Mouse (Mus musculus) intestine, embryonic 14.5 days (tissue): ENCODE measurements around the gene Rassf1. TPM values are rescaled to one million over a fixed set of nuclear protein-coding genes. Genes with fewer than 3 reads are reported as not detected.
"Not testable (repeated sequence)": the region's sequence is repeated elsewhere in the genome, so short reads cannot be mapped to it uniquely, and the experiment has no call there.

Experiments
- ATAC-seq: fragments of 200-750 bp; cut with Nextera tagmentation; replicated peaks from 2 replicates; pipeline ENCODE4 v1.8.0; 2017; ENCODE audit warnings: low read depth, moderate number of reproducible peaks, moderate TSS enrichment, moderate library complexity; ENCODE audit not compliant: low FRiP score, low TSS enrichment
- DNase-seq: peaks from one replicate; pipeline ENCODE4 v3.0.0-alpha.2; 2018; ENCODE audit warnings: low spot score
- H3K27ac ChIP-seq: fragments of 300-500 bp; sonication (generic); 2 replicates; pipeline ENCODE4 v1.5.1; 2014; ENCODE audit warnings: low read depth, mild to moderate bottlenecking, control low read depth
- H3K27me3 ChIP-seq: fragments of 300-500 bp; sonication (generic); replicated peaks from 2 replicates; pipeline ENCODE4 v1.6.1; 2014; ENCODE audit warnings: low read length, control low read depth; ENCODE audit not compliant: control insufficient read depth, insufficient read depth
- H3K36me3 ChIP-seq: fragments of 300-500 bp; sonication (generic); 2 replicates; pipeline ENCODE4 v1.6.1; 2014; ENCODE audit warnings: low read length, control low read depth; ENCODE audit not compliant: control insufficient read depth, insufficient read depth
- H3K4me1 ChIP-seq: fragments of 300-500 bp; sonication (generic); replicated peaks from 2 replicates; pipeline ENCODE4 v1.6.1; 2014; ENCODE audit warnings: low read length, control low read depth, mixed read lengths; ENCODE audit not compliant: control insufficient read depth, insufficient read depth
- H3K4me2 ChIP-seq: fragments of 300-500 bp; sonication (generic); 2 replicates; pipeline ENCODE4 v1.6.1; 2014; ENCODE audit warnings: low read length
- H3K4me3 ChIP-seq: fragments of 300-500 bp; sonication (generic); 2 replicates; pipeline ENCODE4 v1.5.1; 2014; ENCODE audit warnings: low read depth, low read length, control low read depth, mixed read lengths
- H3K9ac ChIP-seq: fragments of 300-500 bp; sonication (generic); 2 replicates; pipeline ENCODE4 v1.6.1; 2014; ENCODE audit warnings: mild to moderate bottlenecking, low read length
- H3K9me3 ChIP-seq: fragments of 300-500 bp; sonication (generic); 2 replicates; pipeline ENCODE4 v1.6.1; 2016; ENCODE audit warnings: low read length, control low read depth; ENCODE audit not compliant: control insufficient read depth
- WGBS: fragments of 180-500 bp; shearing (Covaris S2); extraction: QIAGEN DNeasy Blood & Tissue Kit; methylation state at CpG from one replicate; pipeline ENCODE4 v1.1.7; 2014; 5-methylcytosine and 5-hydroxymethylcytosine counted together
- polyA plus RNA-seq: library from polyadenylated mRNA; unstranded; fragments of >200 nt; fragmentation: Nextera tagmentation; extraction: Ambion mirVana; gene quantifications from 2 replicates; pipeline ENCODE4 v1.2.1, GENCODE M21; 2014

The Rassf1 gene
- polyA plus RNA-seq, 1 experiment from 2014 or later, result 54.4 TPM

GRCm38 (mm10) chr9:107569270-107569669 is 17.9 kb downstream of the Rassf1 start:
- Histone ChIP-seq H3K36me3 (peaks cover 42% of the 10 kb centered on the region), H3K9ac (peak overlapping the region; percentile 71), H3K4me1 (peaks cover 29% of the 10 kb centered on the region), H3K4me2 (peak overlapping the region; percentile 95), H3K4me3 (peak overlapping the region; percentile 70), H3K9me3 (no peaks in the 10 kb centered on the region), H3K27ac (peak overlapping the region; percentile 80), H3K27me3 (no peaks in the 10 kb centered on the region)
- 0% methylated on average over 23 of the region's 23 CpGs for WGBS
- DNase-seq (no peak), ATAC-seq (peak; percentile 29)

GRCm38 (mm10) chr9:107570016-107570415 is 18.7 kb downstream of the Rassf1 start:
- H3K36me3 ChIP-seq, result peaks cover 39% of the 10 kb centered on the region
- 42% methylated on average over 13 of the region's 13 CpGs for WGBS
- peak overlapping the region; percentile 95 for H3K4me2 ChIP-seq
- H3K4me3 ChIP-seq, result peak overlapping the region; percentile 70
- ATAC-seq (no peak), DNase-seq (no peak)
- H3K9ac ChIP-seq, result peak overlapping the region; percentile 71
- peaks cover 29% of the 10 kb centered on the region for H3K4me1 ChIP-seq
- no peaks in the 10 kb centered on the region for H3K27me3 ChIP-seq
- H3K9me3 ChIP-seq, result no peaks in the 10 kb centered on the region
- peak overlapping the region; percentile 80; the same call in 1 of the 2 replicates for H3K27ac ChIP-seq

GRCm38 (mm10) chr9:107570845-107571244 is 19.5 kb downstream of the Rassf1 start:
- no peak overlapping the region for H3K27ac ChIP-seq

GRCm38 (mm10) chr9:107571534-107572326 is 20.4 kb downstream of the Rassf1 start:
- ATAC-seq (no peak), DNase-seq (no peak)
- H3K4me1 ChIP-seq, result peaks cover 29% of the 10 kb centered on the region
- peaks cover 39% of the 10 kb centered on the region for H3K36me3 ChIP-seq
- no peaks in the 10 kb centered on the region for H3K9me3 ChIP-seq
- H3K9ac ChIP-seq, result no peak overlapping the region
- H3K4me3 ChIP-seq, result no peak overlapping the region
- no peak overlapping the region for H3K27ac ChIP-seq
- H3K4me2 ChIP-seq, result no peak overlapping the region
- WGBS, result 90% methylated on average over 22 of the region's 22 CpGs
- H3K27me3 ChIP-seq, result no peaks in the 10 kb centered on the region

More at GRCm38 (mm10) chr9:107570845-107571244, 19.5 kb downstream of the Rassf1 start:
- Histone ChIP-seq H3K9me3 (no peaks in the 10 kb centered on the region), H3K4me2 (peak overlapping the region; percentile 95), H3K36me3 (peaks cover 39% of the 10 kb centered on the region), H3K4me1 (peaks cover 29% of the 10 kb centered on the region), H3K9ac (no peak overlapping the region; the same call in 1 of the 2 replicates), H3K4me3 (peak overlapping the region; percentile 70; the same call in 1 of the 2 replicates), H3K27me3 (no peaks in the 10 kb centered on the region)
- no peak for ATAC-seq
- 84% methylated on average over 21 of the region's 21 CpGs for whole genome bisulfite sequencing
- DNase-seq, result no peak

GRCm38 (mm10) chr9:107572327-107572662 is 20.9 kb downstream of the Rassf1 start:
- peaks cover 32% of the 10 kb centered on the region for H3K4me1 ChIP-seq

GRCm38 (mm10) chr9:107573774-107574173 is 22.4 kb downstream of the Rassf1 start:
- H3K27ac ChIP-seq, DNase-seq, H3K9ac ChIP-seq, ATAC-seq, H3K27me3 ChIP-seq, H3K4me2 ChIP-seq, H3K4me3 ChIP-seq, H3K9me3 ChIP-seq: not testable (repeated sequence)
- 82% methylated on average over 6 of the region's 6 CpGs for WGBS
- H3K4me1 ChIP-seq, result peaks cover 25% of the 10 kb centered on the region
- H3K36me3 ChIP-seq, result peaks cover 39% of the 10 kb centered on the region

More at GRCm38 (mm10) chr9:107572327-107572662, 20.9 kb downstream of the Rassf1 start:
- no peaks in the 10 kb centered on the region for H3K27me3 ChIP-seq
- H3K9ac ChIP-seq, result no peak overlapping the region
- no peak overlapping the region for H3K4me2 ChIP-seq
- H3K36me3 ChIP-seq, result peaks cover 39% of the 10 kb centered on the region
- DNase-seq (no peak), ATAC-seq (no peak)
- H3K27ac ChIP-seq, result no peak overlapping the region
- no peaks in the 10 kb centered on the region for H3K9me3 ChIP-seq
- no peak overlapping the region for H3K4me3 ChIP-seq
- 100% methylated on average over 2 of the region's 2 CpGs for WGBS

- H3K4me1 ChIP-seq, result peaks cover 16% of the 10 kb centered on the region
- DNase-seq (no peak), ATAC-seq (peak; percentile 72)
- H3K4me2 ChIP-seq, result no peak overlapping the region
- H3K4me3 ChIP-seq, result no peak overlapping the region
- peak overlapping the region; percentile 66 for H3K27ac ChIP-seq
- H3K9me3 ChIP-seq, result no peaks in the 10 kb centered on the region
- H3K36me3 ChIP-seq, result peaks cover 36% of the 10 kb centered on the region
- no peaks in the 10 kb centered on the region for H3K27me3 ChIP-seq
- no peak overlapping the region for H3K9ac ChIP-seq
- 74% methylated on average over 14 of the region's 14 CpGs for WGBS
Measured at GRCm38 (mm10) chr9:107575579-107576356, 24.4 kb downstream of the Rassf1 start.

- peak within 1 kb of the TSS; percentile 55 for H3K4me2 ChIP-seq
- peak within 1 kb of the TSS; percentile 28 for H3K4me3 ChIP-seq
- peak within 1 kb of the TSS; percentile 66 for H3K27ac ChIP-seq
- H3K4me1 ChIP-seq, result peaks cover 8% of the 10 kb centered on the region
- H3K27me3 ChIP-seq, result no peaks in the 10 kb centered on the region
- H3K9ac ChIP-seq, result peak within 1 kb of the TSS; percentile 44
- DNase-seq, result peak; percentile 86
- H3K9me3 ChIP-seq, result no peaks in the 10 kb centered on the region
- 21% methylated on average over 16 of the region's 16 CpGs for WGBS
- peaks cover 28% of the 10 kb centered on the region for H3K36me3 ChIP-seq
- ATAC-seq, result peak; percentile 47
Measured at GRCm38 (mm10) chr9:107576357-107577107, 25.2 kb downstream of the Rassf1 start, which contains the start of gene Hyal1. Gene Hyal1, plus strand, starts transcription at chr9:107576927.
